Mouse (Mus musculus): ENCODE results near the gene F12.

Gene F12

DNA sequence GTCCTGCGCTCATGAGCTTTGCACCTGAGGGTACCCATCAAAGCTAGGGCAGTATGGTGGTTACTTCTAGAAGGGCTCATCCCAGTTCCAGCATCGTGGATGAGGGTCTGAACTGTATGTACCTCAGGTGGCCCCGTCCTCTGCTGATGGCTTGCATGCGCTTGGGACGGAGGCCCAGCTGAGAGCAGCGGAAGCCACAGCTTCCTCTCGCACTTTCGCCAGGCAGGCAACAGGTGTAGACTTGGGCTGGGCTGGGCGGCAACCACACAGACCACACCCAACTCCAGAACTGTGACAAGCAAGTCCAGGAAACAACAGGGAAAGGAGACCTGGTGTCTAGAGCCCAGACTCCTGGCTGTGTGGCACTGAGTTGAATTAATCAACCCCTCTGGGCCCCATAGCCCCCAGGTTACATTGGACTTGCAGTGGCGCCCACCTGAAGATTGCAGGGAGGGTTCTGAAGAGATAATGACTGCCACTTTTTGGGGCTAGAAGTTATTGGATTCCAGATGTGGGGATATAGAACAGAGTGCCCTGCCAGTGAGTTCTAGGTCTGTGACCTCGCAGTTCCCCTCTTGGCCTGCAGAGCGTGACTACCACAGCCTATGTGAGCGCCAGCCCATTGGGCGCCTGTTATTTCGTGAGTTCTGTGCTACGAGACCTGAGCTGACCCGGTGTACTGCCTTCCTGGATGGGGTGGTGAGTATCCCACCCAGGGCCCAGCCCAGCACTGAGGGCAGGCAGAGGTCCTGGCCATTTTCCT is 23.3 kb upstream of the F12 start:
- peak; percentile 44 to 66 for DNase-seq (ENCODE audit: low spot score in 2 of 2)

DNA sequence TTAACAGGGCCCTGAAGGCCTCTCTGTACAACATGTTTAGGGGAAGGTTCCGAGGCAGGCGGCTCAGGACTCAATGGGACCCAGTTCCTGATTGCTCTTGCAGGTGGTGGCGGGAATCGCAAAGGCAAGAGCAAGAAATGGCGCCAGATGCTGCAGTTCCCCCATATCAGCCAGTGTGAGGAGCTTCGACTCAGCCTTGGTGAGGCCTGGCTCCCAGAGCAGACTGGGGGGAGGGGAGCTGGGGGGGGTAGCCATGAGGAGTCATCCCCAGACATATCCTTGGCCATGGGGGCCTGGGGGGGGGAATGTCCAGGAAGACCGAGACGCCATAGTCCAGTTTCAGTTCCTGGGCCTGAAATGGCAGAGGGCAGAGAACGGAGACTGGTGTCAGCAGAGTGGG is 22.6 kb upstream of the F12 start:
- DNase-seq (ENCODE audit: low spot score in 2 of 2) = no peak

DNA sequence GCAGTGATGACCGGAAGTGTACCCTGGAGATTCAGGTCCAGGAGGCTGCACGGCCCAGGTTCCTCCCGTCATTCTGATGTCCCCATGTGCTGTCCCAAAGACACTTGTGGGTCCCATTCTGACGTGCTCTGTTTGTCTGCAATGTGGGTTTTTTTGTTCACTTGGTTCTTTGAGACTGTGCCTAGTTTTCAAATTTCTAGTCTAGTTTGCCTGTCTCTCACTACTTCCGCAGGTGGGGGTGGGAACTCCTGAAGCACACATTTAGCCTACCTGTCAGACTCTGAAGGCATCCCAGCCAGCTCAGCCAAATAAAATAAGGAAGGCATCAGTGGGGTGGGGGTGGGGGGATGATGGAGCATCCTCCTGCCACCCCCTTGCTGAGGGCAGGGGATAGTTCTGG is 21.5 kb upstream of the F12 start:
- DNase-seq (ENCODE audit: low spot score in 2 of 2) = no peak

DNA sequence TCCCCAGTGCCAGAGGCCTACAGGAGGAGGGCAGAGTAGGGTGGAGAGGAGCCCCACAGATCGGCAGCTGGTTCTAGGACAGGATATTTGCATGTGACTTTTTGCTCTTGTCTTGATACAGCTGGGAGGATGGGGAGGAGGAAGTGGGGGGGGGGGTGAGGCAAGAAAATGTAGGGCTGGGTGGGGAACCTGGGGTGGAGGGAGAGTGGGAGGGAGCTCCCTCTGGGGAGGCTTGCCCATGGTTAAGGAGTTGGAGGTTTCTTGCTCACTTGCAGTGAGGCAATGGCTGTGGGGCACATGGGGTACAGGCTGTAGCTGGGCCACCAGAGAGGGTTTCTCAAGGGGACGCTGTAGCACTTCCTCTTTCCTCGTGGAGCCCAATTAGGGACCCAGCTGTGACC is 20.9 kb upstream of the F12 start:
- DNase-seq (ENCODE audit: low spot score in 2 of 2) = peak in 1 of 2 experiments; percentile 61

DNA sequence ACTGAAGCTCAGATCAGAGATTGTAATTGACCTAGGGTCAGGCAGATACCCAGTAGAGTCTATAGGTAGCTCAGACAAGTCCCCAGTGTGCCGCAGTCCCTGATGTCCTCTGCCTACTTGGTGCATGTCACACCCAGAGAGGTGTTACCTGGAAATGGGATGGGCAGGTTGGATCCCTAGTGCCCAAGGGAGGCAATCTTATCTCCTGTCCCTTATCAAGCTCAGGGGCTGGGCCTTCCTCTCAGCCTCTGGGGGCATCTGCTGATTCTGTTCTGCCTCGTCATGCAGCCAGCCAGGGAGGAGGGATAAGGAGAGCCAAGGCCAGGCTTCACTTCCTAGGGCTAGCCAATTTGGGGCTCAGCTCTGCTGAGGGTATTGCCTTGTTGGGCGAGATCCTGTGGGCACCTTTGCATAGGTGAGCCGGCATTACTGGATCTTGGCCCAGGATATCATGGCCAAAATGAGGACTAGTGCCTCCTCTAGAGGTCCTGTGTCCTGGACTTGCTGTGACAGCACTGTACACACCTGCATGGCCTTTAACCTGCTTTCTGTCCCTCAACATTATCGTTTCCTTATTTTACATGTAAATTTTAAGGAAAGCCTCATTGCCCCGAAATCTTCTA is 20.0 kb upstream of the F12 start:
- DNase-seq (ENCODE audit: low spot score in 2 of 2) = no peak

DNA sequence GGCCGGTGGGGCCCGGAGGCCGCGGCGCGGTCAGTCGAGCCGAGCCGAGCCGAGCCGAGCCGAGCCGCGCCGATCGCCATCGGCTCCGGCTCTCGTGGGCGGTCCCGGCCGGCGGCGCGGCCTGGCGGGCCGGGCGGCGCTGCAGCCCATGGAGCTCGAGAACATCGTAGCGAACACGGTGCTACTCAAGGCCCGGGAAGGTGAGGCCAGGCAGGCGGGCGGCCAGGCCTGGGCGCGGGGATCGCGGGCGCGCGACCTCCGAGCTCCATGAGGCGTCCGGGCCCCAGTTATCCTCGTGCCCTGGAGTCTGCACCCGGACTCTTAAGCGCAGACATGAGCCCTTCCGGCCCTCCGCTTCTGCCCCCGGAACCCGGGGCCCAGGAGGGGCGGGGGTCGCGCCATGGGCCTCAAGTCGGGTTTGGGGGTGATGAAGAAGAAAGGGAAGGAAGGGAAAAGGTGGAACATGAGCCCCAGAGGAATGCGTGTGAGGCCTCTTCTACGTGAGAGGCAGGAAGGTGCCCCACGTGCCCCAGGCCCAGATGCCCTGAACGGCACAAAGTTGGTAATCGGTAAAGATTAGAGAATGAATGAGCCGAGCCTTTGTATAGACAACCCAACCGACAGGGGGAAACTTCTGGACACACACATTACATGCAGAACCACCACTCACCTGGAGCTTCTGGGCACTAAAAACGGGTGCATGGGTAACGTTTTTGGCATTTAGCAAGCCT is 18.9 kb upstream of the F12 start:
- no peak for DNase-seq (ENCODE audit: low spot score in 2 of 2)

DNA sequence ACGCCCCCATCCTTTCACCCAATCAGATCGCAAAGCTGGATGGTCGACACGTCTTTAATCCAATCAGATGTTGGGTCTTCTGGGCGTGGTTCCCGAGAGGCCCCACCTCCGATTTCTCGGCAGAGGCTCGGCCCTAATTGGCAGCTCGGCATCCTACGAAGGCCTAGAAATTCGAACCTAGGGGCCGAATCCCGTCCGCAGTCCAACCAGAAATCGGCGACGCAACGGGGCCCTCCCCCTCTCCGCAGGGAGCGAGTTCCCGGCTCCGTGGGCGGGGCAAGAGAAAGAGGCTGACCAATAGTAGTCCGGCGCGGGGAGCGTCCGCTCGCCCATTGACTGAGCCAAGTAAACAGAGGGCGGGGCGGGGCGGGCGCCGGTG is 18.3 kb upstream of the F12 start, which contains the start of gene Grk6:
Grk6 (plus strand) TSS at position 136 of the 379 bp plus-strand sequence.
- peak; percentile 99 to 100 for DNase-seq (ENCODE audit: low spot score in 2 of 2)

DNA sequence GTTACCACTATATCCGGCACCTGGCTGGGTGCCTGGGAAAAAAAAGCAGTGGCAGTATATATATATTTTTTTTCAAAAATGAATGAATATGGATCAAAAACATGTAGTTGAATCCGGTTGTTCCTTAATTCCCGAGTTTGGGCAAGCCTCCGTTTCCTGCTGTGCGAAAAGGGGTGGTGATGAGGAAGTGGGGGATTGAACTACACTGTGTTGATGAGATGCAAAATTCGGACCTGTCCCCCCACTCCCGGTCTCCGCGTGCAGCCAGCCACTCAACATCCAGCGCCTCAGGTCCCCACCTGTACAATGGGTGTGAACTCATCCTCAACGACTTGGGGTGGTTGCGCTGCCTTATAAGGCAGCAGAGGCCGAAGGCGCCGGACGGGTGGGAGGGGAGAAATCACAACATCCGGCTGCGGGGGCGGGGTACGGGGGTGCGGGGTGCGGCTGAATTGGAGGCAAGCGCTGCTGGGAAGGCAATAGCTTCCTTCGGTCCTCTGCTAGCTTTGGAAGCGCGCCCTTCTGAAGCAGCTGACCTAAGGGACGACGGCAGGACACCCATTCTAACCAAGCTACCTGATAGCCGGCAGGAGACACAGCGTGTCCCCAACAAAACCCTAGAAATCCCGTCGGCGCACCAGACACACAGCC is 17.8 kb upstream of the F12 start:
- peak in 1 of 2 experiments; percentile 74 for DNase-seq (ENCODE audit: low spot score in 2 of 2)

DNA sequence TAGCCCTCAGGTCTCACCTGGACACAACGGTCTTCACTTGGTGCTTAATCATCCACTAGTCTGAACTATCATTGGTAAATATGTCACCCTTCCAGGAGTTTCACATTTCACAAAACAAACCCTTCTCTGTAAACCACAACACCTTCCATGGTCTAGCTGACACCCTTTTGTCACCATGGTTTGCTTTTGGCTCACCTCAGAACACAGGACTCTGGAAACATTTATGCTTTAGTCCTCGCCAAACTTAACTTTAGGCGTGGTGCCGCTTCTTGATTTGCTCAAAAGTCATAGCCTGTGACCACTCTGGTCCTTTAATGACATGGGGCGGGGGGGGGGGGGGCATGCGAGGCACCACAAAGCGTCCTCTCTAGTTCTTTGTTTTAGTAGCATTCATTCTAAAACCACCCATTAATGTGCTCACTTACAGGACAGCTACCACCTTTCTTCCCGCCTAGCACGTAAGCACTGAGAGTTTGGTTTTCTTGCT is 17.2 kb upstream of the F12 start:
- peak; percentile 64 to 81 for DNase-seq (ENCODE audit: low spot score in 2 of 2)

DNA sequence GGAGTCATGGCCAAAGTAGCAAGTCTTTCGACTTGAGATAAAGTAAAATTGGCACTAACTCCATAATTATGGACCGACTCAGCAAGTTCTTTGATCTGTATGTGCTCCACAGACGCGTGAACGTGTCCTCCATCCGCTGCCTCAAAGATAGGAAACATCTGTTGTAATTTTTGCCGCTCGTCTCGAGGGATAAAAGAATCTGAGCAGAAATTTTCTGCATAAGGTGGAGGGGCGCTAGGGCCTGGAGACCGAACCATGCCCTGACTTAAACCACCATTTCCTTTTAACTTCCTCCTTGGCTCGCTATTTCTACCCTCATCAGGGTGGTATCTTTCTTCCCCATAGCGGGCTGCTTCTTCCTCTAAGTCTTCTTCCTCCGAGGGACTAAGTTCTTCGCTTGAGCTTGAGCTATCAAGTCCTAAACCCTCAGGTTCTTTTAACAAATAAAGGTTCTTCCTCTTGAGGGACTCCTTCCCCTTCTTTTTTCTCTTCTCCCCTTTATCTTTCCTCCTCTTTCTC is 10.6 kb upstream of the F12 start:
- peak in 1 of 2 experiments; percentile 38 for DNase-seq (ENCODE audit: low spot score in 2 of 2)

DNA sequence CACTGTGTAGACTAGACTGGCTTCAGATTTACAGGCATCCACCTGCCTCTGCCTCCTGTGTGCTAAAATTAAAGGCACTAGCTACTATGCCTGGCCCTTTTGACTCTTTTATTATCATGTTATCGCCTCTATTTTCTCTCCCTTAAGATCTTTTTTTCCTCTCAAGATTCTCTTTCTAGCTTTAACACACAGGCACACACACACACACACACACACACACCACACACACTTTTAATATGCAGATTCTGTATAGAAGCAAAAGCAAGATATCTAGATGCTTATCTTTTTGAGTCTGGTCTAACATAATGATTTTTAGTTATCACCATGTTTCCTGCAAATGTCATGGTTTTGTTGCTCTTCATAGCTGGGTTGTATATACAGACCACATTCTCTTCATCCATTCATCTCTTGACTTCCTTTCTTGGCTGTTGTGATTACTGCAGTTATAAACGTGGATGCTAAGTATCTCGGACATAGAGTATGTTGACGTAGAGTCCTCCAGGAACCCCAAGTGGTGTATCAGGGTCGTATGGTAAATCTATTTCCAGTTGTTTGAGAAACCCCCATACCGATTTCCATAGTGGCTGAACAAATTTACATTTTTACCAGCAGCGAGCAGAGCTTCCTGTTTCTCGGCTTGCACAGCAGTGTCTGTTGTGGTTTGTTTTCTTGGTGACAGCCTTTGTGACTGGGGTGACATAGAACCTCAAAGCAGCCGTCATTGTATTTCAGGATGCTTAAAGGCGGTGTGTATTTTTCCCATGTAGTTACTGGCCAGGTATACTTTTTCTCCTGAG is 5.5 kb upstream of the F12 start:
- peak; percentile 74 to 78 for DNase-seq (ENCODE audit: low spot score in 2 of 2)

DNA sequence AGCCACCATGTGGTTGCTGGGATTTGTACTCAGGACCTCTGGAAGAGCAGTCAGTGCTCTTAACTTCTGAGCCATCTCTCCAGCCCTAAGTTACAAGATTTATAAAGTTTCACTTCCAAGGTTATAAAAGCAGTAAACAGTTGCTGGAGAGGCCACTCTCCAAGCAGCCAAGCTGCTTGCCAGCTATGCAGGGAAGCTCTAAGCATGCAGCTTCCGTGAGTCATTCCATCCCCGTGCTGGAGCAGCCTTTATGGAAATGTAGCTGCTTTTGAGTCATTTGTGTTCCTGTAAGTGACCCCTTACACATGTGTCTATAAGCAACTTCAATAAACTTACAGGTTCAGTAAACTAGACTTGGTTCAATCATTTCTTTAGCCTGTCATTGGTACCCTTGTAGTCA is 4.0 kb upstream of the F12 start:
- no peak for DNase-seq (ENCODE audit: low spot score in 2 of 2)

DNA sequence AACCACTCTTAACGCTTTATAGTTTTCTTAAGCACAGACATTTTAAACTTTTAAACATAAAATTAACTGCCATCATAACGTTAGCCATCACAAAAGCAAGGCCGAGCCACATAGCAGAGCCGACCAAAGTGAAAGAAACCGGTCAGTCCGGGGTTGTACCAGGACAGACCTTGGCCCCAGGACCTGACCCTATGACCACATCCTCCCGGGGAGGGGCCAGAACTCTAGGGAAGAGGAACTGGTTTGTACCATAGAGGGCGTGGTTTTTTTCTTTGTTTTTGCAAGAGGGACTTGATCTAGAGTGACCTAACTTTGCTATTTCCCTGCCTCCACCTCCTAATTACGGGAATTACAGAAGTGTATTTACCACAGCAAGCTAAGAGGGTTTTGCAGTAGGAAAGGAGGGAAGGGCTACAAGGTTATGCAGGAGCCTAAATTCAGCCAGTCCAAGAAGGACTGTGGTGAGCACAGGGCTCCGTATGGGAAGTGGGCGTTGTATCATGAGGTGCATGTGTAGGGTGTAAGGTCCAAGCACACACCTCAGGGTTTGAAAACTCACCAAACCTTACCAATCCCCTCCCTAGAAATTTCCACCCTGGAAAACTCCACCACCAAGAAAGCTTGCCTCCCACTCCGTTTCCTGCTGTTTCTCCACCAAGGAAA is 2.8 kb upstream of the F12 start:
- DNase-seq (ENCODE audit: low spot score in 2 of 2) = peak; percentile 78 to 86

DNA sequence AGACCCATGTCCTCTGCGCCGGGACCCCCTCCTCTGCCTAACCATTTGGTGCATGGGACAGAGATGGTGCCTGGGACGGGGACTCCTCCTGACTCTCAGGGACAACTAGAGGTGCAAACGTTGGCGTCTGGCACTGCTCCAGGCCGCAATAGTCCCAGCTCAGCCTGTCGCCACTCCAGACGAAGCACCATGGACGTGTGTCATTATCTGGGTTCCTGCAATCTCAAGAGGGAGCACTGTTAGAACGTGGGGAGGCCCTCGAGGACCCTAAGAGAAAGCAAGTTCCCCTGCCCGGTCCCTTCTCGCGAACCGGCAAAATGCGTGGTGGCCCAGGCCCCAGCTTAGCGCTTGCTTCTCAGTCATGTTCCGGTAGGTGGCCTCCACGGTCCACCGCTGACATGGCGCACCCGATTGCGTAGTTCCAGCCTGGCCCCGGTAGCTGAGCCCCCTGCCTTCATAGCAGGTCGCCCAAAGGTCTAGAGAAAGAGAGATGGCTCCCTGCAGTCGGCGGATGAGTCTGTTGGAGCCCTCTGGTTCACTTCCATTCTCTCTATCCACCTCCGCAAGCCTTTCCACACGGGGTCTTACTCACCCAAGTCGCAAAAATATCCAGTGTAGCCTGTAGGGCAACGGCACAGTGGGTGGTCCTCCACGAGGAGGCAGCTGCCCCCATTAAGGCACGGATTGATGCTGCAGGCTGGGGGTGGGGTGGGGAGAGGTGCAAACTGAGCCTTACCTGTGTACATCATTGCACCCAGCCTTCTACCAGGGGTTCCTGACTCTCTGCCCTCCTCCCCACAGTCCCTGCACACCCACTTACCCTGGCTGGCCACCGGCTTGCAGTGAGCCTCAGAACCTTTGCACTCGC is 5.4 kb downstream of the F12 start:
- peak; percentile 80 to 85 for DNase-seq (ENCODE audit: low spot score in 2 of 2)

DNA sequence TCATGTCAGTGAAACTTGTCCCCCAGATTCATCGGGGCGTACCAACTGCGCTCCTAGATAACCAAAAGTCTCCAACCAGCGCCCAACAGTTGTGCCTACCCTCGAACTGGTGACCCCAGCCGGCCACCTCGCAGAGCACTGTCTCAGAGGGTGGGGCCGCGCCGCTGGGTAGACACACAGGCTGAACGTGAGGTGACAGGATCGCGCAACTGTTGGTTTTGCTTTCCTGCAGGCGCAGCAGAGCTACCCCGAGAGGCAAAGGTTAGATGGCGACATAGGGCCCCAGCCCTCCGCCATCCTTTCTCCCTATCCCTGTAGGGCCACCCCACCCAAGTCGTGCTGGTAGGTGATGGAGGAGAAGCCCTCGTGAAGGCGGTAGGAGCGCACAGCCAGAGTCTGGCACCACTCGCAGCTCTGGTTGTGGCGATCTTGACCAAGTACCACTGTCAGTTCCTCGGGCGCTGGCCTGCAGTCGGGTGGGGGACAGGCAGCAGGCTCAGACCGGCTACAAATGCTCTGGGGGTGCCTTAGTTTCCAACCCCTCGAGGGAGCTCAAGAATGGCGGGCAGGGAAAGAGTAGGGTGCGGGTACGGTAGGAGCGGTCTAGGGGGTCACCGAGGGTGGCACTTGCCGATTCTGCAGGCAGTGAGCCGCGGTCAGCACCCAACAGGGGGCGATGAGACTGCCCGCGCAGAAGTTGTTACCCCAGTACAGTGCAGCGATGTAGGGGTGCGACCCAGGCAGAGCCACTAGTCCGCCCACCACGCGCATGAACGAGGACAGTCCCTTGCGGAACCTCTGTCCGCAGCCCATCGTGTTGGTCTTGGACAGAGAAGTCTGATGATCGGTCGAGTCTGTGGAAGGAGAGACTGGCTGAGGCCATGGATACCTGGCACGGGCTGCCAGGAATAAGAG is 6.3 kb downstream of the F12 start:
- DNase-seq (ENCODE audit: low spot score in 2 of 2) = no peak

DNA sequence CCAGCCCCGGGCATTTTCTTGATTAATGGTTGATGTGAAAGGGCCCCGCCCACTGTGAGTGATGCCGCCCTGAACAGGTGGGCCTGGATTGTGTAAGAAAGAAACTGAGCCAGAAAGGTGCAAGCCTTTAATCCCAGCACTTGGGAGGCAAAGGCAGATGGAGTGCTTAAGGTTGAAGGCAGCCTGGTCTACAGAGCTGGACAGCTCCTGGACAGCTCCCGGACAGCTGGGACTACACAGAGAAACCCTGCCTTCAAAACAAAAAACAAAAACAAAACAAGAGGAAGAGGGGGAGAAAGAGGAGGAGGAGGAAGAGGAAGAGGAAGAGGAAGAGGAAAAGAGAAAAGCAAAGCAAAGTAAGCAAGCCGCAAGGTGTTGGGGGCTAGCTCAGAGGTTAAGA is 7.5 kb downstream of the F12 start:
- DNase-seq (ENCODE audit: low spot score in 2 of 2) = no peak

DNA sequence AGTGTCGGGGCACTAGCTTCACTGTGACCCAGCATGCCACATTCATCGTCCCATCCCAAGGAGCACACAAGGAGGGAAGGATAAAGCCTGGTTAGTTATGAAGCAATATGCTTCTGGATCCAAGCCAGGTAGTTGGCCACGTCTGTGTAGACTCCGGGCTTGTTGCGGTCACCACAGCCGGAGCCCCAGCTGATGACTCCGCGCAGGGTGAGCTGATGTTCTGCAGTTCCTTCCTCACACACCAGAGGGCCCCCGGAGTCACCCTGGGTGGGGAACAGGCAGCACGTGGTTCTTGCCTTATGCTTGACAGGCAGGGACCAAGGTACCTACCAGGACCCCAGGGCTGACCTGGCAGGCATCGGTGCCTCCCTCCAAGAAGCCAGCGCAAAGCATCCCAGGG is 8.6 kb downstream of the F12 start:
- peak; percentile 94 for DNase-seq (ENCODE audit: low spot score in 2 of 2)

DNA sequence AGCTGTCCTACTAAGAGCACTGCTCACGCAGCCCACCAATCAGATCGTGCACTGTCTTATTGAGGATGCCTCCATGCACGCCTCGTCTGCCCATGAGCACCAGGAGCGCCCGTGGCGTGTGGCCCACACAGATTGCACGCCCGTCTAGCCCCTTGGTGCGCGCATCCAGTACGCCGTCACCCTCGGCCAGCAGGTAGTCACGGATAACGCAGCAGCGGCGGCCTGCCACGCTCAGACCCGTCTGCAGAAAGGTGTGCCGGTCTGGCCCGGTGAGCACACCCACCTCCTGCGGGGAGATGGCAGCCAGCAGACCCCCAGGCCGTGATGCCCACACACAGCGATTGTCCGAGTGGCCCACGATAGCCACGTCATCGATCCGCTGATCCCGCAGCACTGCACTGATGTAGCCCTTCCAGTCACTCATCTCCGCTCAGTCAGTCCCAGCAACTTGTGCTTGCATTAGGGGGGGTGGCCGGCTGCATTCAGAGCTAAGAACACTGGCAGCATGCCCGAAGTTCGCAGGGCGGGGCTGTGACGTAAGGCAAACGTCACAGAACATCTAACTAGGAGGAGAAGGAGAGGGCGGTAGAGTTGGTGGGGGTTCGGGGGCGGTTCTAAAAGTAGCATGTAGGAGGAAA is 11.7 kb downstream of the F12 start, which contains the start of gene Pfn3:
Pfn3 (minus strand) TSS at position 490 of the 638 bp plus-strand sequence.
- no peak for DNase-seq (ENCODE audit: low spot score in 2 of 2)

All from natural killer cell, adult 2 months (primary cell).